ENCODE assay signal across 10 mouse cellular contexts in the genomic region with DNA sequence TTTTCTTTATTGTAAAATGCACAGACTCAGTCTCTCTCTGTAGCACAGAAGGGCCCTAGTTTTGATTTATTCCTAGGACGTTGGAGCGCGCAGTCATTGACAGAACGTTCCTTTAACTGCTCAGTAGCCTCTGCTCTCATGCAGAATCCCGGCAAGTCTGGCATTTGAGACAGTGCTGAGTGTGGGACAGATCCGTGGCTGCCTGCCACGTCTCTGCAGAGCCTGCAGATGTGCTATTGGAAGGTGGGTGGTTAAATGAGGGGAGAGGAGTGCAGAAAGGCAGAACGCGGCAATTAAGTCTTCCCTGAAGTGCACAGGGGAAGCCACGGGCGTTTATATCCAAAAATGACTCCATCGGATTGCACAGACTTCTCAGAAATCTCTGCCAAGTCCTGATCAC.
DNase-seq lines count a peak whose midpoint lies in the region; ATAC-seq and TF ChIP-seq lines count a peak whose summit lies in the region.
"Had no signal": no experiment of that assay in that cellular context is flagged by ENCODE, and none has a peak within 500 bp of the region (broad histone marks: within the 10 kb centered on the region; RNA-seq: fewer than 3 reads in every experiment).

No protein-coding gene starts in this region.

- no peak overlapping the region for H3K27ac ChIP-seq in hindbrain, embryonic 13.5 days
- H3K27ac ChIP-seq in hindbrain, embryonic 12.5 days = no peak overlapping the region
- H3K27ac ChIP-seq in hindbrain, embryonic 16.5 days (ENCODE audit: low read depth, low read length) = no peak overlapping the region
- no peak overlapping the region for H3K27ac ChIP-seq in gastrocnemius, adult 2 months
- no peak overlapping the region for H3K27ac ChIP-seq in liver, embryonic 12.5 days
- H3K27ac ChIP-seq: embryonic facial prominence, embryonic 12.5 days had no signal

- 0 out of 2 replicates have a peak, but pooled peaks have one; percentile 68 for ATAC-seq in hindbrain, embryonic 13.5 days (ENCODE audit: low FRiP score)
- no peak for ATAC-seq in hindbrain, embryonic 12.5 days (ENCODE audit: low FRiP score)
- peak; percentile 93 for ATAC-seq in hindbrain, embryonic 16.5 days
- ATAC-seq in liver, embryonic 12.5 days = no peak

- no peaks in the 10 kb centered on the region for H3K9me3 ChIP-seq in hindbrain, embryonic 13.5 days
- H3K9me3 ChIP-seq in hindbrain, embryonic 12.5 days (replicated peaks) = no peaks in the 10 kb centered on the region
- H3K9me3 ChIP-seq in hindbrain, embryonic 16.5 days (ENCODE audit: control insufficient read depth, low read length) = no peaks in the 10 kb centered on the region
- H3K9me3 ChIP-seq in liver, embryonic 12.5 days (replicated peaks) = no peaks in the 10 kb centered on the region
- H3K9me3 ChIP-seq: embryonic facial prominence, embryonic 12.5 days had no signal

- intact Hi-C loops in left cerebral cortex, postnatal 36 days (cut with DNase I) = no loop called here
- intact Hi-C loops in gastrocnemius, adult 2 months (cut with DNase I) = no loop called here

- no peak overlapping the region for H3K9ac ChIP-seq in hindbrain, embryonic 13.5 days
- no peak overlapping the region for H3K9ac ChIP-seq in hindbrain, embryonic 12.5 days
- H3K9ac ChIP-seq in hindbrain, embryonic 16.5 days (ENCODE audit: low read depth, low read length) = no peak overlapping the region
- H3K9ac ChIP-seq in liver, embryonic 12.5 days = no peak overlapping the region
- H3K9ac ChIP-seq: embryonic facial prominence, embryonic 12.5 days had no signal

- DNase-seq in frontal cortex, postnatal 10 days (ENCODE audit: low spot score in 2 of 2) = peak; percentile 12 to 13
- DNase-seq in left cerebral cortex, postnatal 36 days (ENCODE audit: low spot score in 2 of 2) = peak; percentile 25 to 27
- no peak for DNase-seq in gastrocnemius, adult 2 months
- DNase-seq: lung, adult 2 months; thymus, postnatal 25 days had no signal

- 80% methylated on average over 12 of the region's 12 CpGs for WGBS in hindbrain, embryonic 13.5 days
- 89% methylated on average over 12 of the region's 12 CpGs for WGBS in hindbrain, embryonic 12.5 days
- 72% methylated on average over 12 of the region's 12 CpGs for WGBS in hindbrain, embryonic 16.5 days
- 77% methylated on average over 12 of the region's 12 CpGs for WGBS in liver, embryonic 12.5 days (ENCODE audit: insufficient replicate concordance)

- no peaks in the 10 kb centered on the region for H3K4me1 ChIP-seq in hindbrain, embryonic 13.5 days (replicated peaks)
- no peaks in the 10 kb centered on the region for H3K4me1 ChIP-seq in hindbrain, embryonic 12.5 days
- H3K4me1 ChIP-seq in hindbrain, embryonic 16.5 days (ENCODE audit: control insufficient read depth, insufficient read depth, low read depth, low read length) = no peaks in the 10 kb centered on the region
- H3K4me1 ChIP-seq in liver, embryonic 12.5 days = no peaks in the 10 kb centered on the region
- H3K4me1 ChIP-seq: embryonic facial prominence, embryonic 12.5 days had no signal

- no peaks in the 10 kb centered on the region for H3K36me3 ChIP-seq in hindbrain, embryonic 13.5 days
- no peaks in the 10 kb centered on the region for H3K36me3 ChIP-seq in hindbrain, embryonic 12.5 days
- H3K36me3 ChIP-seq in hindbrain, embryonic 16.5 days (ENCODE audit: control insufficient read depth, insufficient read depth, low read length) = no peaks in the 10 kb centered on the region
- H3K36me3 ChIP-seq in liver, embryonic 12.5 days = no peaks in the 10 kb centered on the region
- H3K36me3 ChIP-seq: embryonic facial prominence, embryonic 12.5 days had no signal

- no peaks in the 10 kb centered on the region for H3K27me3 ChIP-seq in hindbrain, embryonic 13.5 days
- H3K27me3 ChIP-seq in hindbrain, embryonic 12.5 days = no peaks in the 10 kb centered on the region
- H3K27me3 ChIP-seq in hindbrain, embryonic 16.5 days (replicated peaks; ENCODE audit: control insufficient read depth, insufficient read depth, low read length) = no peaks in the 10 kb centered on the region
- no peaks in the 10 kb centered on the region for H3K27me3 ChIP-seq in liver, embryonic 12.5 days (replicated peaks)
- H3K27me3 ChIP-seq: embryonic facial prominence, embryonic 12.5 days had no signal

- H3K4me3 ChIP-seq in hindbrain, embryonic 13.5 days = no peak overlapping the region
- H3K4me3 ChIP-seq in hindbrain, embryonic 12.5 days = no peak overlapping the region
- no peak overlapping the region for H3K4me3 ChIP-seq in hindbrain, embryonic 16.5 days (ENCODE audit: low read length)
- H3K4me3 ChIP-seq in gastrocnemius, adult 2 months = no peak overlapping the region
- no peak overlapping the region for H3K4me3 ChIP-seq in liver, embryonic 12.5 days
- H3K4me3 ChIP-seq: embryonic facial prominence, embryonic 12.5 days had no signal

- TF ChIP-seq CTCF in gastrocnemius, adult 2 months (IDR thresholded peaks at IDR 0.05) = no peak

- no peak overlapping the region for H3K4me2 ChIP-seq in hindbrain, embryonic 13.5 days
- no peak overlapping the region for H3K4me2 ChIP-seq in hindbrain, embryonic 12.5 days (replicated peaks)
- no peak overlapping the region for H3K4me2 ChIP-seq in hindbrain, embryonic 16.5 days (ENCODE audit: low read length)
- no peak overlapping the region for H3K4me2 ChIP-seq in liver, embryonic 12.5 days
- H3K4me2 ChIP-seq: embryonic facial prominence, embryonic 12.5 days had no signal

Comparison
In these comparisons a context has a peak if more than half of its experiments do, and no peak if none do; other contexts are left out.
1. ATAC-seq: peak in hindbrain, embryonic 13.5 days (single experiment) and hindbrain, embryonic 16.5 days (single experiment); none in hindbrain, embryonic 12.5 days (single experiment) and liver, embryonic 12.5 days (single experiment).